Mouse (Mus musculus) cerebellum, adult (tissue): Measurements from ENCODE around the gene Phf23.
A peak's percentile ranks its signal among the peaks of the same experiment; 100 is the strongest.

Source experiments
- ATAC-seq: cut with Nextera tagmentation; 2 replicates; pipeline ENCODE4 v1.9.2; 2017; ENCODE audit warnings: mild to moderate bottlenecking, moderate library complexity, mixed read lengths; ENCODE audit not compliant: insufficient number of reproducible peaks, low FRiP score, low TSS enrichment

The Phf23 gene

DNA sequence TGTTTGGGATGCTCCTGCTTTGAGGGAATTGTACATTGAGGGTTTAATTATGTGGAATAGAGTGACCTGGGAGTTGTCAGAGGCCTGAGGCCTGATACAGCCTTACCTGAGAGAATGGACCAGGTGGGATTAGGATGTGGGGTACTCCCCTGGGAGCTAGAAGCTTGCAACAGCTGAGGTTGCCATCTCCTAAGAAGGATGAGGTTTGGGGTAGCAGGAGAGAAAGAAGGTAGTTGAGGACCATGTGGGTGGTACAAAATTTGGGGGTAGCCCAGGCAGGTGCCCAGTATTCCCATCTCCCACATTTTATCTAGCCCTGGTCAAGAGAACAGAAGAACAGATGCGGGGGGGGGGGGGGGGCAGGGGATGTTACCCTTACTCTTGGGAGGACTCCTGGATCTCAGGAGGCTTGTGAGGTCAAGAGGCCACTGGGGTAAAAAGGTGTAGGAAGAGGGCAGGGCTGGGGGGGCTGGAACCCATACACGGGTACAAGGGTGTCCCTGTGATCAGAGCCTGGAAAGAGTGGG is 24.0 kb downstream of the Phf23 start:
- no peak for ATAC-seq

DNA sequence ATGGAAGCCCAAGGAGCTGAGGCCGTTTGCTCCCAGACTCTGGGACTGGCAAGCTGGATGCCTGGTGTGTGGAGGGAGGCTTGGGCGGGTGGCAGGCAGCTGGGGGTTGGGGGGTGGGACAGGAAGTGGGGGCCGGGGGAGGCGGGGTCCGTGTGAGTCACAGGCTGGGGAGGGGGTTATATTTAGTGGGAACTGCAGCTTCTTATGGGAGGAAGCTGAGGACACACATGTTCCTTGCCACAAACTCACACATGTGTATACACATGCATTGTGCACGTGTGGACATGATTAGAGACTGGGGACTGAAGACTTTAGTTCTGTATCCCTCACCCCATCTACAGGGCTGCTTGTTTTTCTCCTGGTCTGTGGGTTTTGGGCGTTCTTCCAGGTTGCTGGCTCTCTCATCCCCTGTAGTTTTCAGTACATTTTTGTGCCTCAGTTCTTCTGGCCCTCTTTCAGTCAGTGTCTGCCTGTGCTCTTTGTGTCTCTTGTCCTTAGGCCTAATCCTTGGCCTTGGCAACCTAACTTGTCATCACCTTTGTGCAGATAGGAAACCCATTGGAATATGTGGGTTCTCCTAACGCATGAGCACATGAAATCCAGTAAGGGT is 24.6 kb downstream of the Phf23 start:
- no peak for ATAC-seq

- ATAC-seq = peak; percentile 69
Observed at GRCm38 (mm10) chr11:70020731-70021263, 25.2 kb downstream of the Phf23 start.

DNA sequence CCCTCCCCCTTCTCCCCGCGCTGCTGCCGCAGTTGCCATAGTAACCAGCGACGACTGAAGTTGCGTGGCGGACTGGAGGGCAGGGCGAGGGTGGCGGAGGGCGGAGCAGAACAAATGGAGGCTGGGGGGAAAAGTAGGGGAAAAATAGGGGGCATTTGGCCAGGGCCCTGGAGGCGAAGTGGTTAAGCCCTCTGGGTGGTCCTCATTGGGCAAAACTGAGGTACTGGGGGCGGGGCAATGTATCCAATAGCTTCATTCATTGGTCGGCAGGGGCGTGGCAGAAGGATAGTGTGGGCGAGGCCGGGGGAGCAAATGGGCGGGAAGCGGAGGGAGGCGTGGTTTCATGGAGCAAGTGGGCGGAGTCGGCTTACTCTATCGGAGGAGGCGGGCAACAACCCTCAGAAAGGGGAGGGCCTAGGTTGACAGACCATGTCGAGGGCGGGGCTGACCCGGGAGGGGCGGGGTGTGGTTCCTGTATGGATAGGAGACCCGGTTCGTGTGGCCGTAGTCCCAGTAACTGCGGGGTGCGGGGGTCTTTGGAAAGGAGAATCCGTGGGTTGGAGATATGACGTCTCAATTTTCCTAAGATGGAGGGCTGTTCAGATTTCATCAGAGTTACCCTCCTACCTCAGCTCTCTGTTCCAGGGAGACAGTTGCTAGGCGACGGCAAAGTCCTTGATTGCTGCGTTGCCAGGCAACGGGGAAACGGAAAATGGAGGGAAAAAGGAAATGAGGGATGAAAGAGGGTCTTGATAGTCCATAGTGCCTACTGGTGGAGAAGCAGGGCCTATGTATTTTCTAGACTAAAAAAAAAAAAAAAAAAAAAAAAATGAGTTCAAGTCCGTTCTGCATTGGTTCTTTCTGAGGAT is 25.9 kb downstream of the Phf23 start:
- ATAC-seq = peak; percentile 36; the same call in 1 of the 2 replicates

- ATAC-seq = no peak
Observed at GRCm38 (mm10) chr11:70023481-70024150, 28.0 kb downstream of the Phf23 start.

GRCm38 (mm10) chr11:70024151-70024514 is 28.6 kb downstream of the Phf23 start:
- no peak for ATAC-seq

- ATAC-seq = 0 out of 2 replicates have a peak, but pooled peaks have one; percentile 26
Observed at GRCm38 (mm10) chr11:70026689-70027088, 31.1 kb downstream of the Phf23 start.

- ATAC-seq = no peak
Observed at GRCm38 (mm10) chr11:70027397-70027796, 31.8 kb downstream of the Phf23 start.

- no peak for ATAC-seq
Observed at GRCm38 (mm10) chr11:70028401-70029129, 33.0 kb downstream of the Phf23 start.

DNA sequence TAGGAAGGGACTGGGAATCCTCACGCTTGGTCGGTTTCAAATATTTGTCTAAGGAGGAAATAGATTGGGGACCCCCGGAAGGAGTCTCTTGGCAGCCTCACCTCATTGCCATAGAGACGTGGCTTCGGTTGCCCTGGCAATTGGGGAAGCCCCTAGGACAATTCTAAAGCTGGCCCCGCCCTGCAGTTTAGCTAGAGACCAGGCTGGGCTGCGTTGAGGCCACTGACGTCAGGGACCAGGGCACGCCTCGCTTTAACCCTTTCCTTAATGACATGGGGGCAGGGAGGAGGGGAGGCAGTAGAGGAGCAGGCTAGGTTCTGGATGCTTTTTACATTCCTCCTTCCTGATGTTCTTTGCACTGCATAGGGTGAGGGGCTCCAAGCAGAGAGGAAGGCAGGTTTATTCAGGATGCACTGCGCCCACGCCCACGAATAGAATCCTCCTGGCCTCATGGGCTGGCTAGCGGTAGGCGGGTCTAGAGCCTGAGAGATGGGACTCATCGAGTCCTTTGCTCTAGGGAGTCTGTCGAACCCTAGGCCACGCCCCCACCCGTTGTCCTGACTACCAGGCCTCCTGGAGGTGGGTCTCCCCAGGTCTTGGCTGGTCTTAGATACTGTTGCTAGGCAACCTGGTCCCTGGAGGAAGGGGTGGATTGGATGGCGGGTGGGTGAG is 33.7 kb downstream of the Phf23 start:
- no peak; the same call in 1 of the 2 replicates for ATAC-seq

- ATAC-seq = no peak
Observed at GRCm38 (mm10) chr11:70029829-70030550, 34.4 kb downstream of the Phf23 start.

GRCm38 (mm10) chr11:70030651-70031320 is 35.2 kb downstream of the Phf23 start:
- ATAC-seq = no peak

DNA sequence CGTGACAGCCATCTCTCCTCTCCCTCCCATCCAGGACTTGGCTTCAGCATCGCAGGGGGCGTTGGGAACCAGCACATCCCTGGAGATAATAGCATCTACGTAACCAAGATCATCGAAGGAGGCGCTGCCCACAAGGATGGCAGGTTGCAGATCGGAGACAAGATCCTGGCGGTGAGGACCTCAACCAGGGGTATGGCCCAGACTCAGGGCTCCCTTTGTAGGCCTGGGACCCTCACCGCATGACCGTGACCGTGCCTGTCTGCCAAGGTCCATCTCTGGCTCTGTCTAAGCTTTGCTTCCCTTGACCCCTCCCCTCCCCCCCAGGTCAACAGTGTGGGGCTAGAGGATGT is 35.7 kb downstream of the Phf23 start:
- no peak for ATAC-seq

DNA sequence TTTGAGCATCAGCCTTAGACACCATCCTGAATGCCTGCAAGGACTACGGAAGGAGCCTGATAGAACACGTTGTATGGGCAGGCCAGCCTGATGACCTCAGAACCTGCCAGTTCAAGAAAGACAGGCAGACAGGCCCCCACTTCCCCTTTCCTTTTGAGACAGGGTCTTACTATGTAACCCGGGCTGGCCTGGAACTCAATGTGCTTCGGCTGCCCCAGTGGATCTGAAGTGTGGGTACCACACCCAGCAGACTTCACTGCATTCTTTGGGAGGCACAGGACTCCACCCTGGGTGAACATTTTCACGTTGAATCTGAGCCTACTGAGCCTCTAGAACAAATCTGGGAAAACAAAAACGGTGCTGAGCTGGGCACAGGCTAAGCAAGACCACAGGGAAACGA is 42.6 kb downstream of the Phf23 start:
- no peak for ATAC-seq

GRCm38 (mm10) chr11:70039631-70040030 is 44.1 kb downstream of the Phf23 start:
- ATAC-seq = no peak

DNA sequence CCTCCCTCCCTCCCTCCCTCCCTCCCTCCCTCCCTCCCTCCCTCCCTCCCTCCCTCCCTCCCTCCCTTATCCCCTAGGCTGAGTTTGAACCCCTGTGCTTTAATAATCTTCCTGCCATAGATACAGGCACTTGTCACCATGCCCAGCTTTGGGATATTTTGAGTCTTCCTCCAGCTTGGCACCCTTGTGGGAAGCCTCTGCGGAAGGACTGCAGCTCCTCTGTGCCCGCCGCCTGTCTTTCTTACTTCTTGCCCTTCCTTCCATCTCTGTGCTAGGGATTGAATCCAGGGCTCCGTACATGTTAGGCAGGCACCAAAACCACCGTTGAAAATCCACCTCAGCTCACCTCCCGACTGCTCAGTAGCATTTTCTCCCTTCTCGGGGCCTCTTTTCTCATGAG is 44.6 kb downstream of the Phf23 start:
- no peak for ATAC-seq

DNA sequence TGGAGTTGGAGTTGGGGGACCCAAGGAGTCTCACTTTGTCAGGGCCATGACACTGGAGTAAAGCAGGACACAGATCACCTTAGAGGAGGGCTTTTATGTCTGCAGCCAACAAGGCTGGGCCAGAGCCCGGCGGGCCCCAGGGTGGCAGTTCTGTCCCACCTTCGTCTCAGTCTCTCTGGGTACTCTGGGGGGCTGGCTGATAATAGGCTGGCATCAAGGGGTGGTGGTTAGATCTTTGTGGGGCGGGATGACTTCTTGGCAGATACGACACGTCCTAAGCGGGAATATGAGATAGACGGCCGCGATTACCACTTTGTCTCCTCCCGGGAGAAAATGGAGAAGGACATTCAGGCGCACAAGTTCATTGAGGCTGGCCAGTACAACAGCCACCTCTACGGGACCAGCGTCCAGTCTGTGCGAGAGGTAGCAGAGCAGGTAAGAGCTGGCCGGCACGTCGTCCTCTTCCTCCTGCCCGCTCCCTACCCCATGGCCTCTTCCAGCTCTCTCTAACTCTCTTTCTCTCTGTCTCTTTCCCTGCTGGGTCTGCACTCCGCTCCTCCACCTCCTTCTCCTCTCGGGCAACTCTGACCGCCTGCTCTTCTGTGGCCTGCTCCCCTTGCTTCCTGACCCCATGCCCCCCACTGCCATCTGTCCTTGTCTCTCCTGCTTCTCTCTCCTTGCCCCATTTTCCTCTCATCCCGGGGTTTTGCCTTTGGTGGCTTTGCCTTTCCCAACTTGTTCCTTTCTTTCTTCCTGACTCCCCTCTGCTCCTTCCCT is 46.9 kb downstream of the Phf23 start:
- no peak for ATAC-seq

- ATAC-seq = no peak
Observed at GRCm38 (mm10) chr11:70043665-70044064, 48.1 kb downstream of the Phf23 start.
